Mouse (Mus musculus): Measurements from ENCODE around the gene Ghrh.

DNA sequence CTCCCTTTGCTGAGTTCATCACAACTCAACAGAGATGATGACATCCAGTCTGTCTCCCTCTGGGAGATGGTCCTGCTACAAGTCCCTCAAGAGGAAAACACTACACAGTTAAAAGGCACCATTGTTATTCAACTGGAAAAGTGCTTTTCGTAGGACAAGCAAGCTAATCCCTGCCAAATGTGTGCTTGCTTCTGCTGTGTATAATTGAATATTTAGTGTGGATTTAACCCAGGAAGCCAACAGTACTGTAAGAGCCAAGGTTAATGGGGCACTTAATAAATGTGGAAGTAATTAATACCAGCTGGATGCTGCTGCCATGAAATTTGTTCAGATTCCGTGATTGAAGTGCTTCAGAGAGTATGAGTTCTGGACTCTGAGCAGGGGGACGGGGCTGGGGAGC lies 6.8 kb upstream of the Ghrh start:
- TF ChIP-seq POLR2A (IDR thresholded peaks at IDR 0.05; ENCODE audit: borderline replicate concordance, low read depth, low read length) (no peak), CTCF (IDR thresholded peaks at IDR 0.05; ENCODE audit: low read depth, low read length) (no peak)
